Mouse (Mus musculus) MEL (cell line): ENCODE results near the gene Fam111a.

Experiments used
- CHD2 ChIP-seq: IDR thresholded peaks from 2 replicates; pipeline ENCODE4 v1.6.1; 2011; ENCODE audit warnings: low read length, improper control_type of control experiment
- CTCF ChIP-seq, 3 experiments: IDR thresholded peaks in 2 of 3; conservative IDR thresholded peaks in 1 of 3; 2 replicates each; pipeline ENCODE4 v1.5.1; 2011 to 2012; ENCODE audit warnings: low read length in 3 of 3, low read depth in 2 of 3, mild to moderate bottlenecking in 2 of 3, improper control_type of control experiment in 1 of 3, inconsistent platforms in 1 of 3, mixed read lengths in 1 of 3, moderate library complexity in 1 of 3; ENCODE audit not compliant: control insufficient read depth in 1 of 3, insufficient read depth in 1 of 3, poor library complexity in 1 of 3, severe bottlenecking in 1 of 3
- GATA1 ChIP-seq: IDR thresholded peaks from 2 replicates; pipeline ENCODE4 v1.6.1; 2011; ENCODE audit warnings: low read depth, low read length, improper control_type of control experiment
- HCFC1 ChIP-seq: IDR thresholded peaks from 2 replicates; pipeline ENCODE4 v1.6.1; 2012; ENCODE audit warnings: low read depth, mild to moderate bottlenecking, inconsistent platforms, low read length, improper control_type of control experiment, moderate library complexity
- MAX ChIP-seq: IDR thresholded peaks from 2 replicates; pipeline ENCODE4 v1.6.1; 2011; ENCODE audit warnings: low read length, improper control_type of control experiment
- MEF2A ChIP-seq: IDR thresholded peaks from 2 replicates; pipeline ENCODE4 v1.6.1; 2014; ENCODE audit warnings: low read depth, mild to moderate bottlenecking, inconsistent platforms, low read length, improper control_type of control experiment; ENCODE audit not compliant: poor library complexity, insufficient replicate concordance, severe bottlenecking; ENCODE audit errors: extremely low read depth
- NRF1 ChIP-seq: IDR thresholded peaks from 2 replicates; pipeline ENCODE4 v1.6.1; 2014; ENCODE audit warnings: low read depth, mild to moderate bottlenecking, inconsistent platforms, low read length, improper control_type of control experiment, moderate library complexity; ENCODE audit not compliant: poor library complexity, insufficient read depth, severe bottlenecking
- POLR2A ChIP-seq, 2 experiments: IDR thresholded peaks; 2 replicates each; pipeline ENCODE4 v1.6.1; 2011 to 2012; ENCODE audit warnings: low read length in 2 of 2, mild to moderate bottlenecking in 2 of 2, control low read depth in 1 of 2, improper control_type of control experiment in 1 of 2, low read depth in 1 of 2, moderate library complexity in 1 of 2; ENCODE audit not compliant: control insufficient read depth in 1 of 2, insufficient read depth in 1 of 2, poor library complexity in 1 of 2
- USF2 ChIP-seq, 2 experiments: IDR thresholded peaks; 2 replicates each; pipeline ENCODE4 v1.6.1; 2011 to 2012; ENCODE audit warnings: improper control_type of control experiment in 2 of 2, low read length in 2 of 2, borderline replicate concordance in 1 of 2, inconsistent platforms in 1 of 2, low read depth in 1 of 2, mild to moderate bottlenecking in 1 of 2; ENCODE audit not compliant: insufficient read depth in 1 of 2
- ZKSCAN1 ChIP-seq: IDR thresholded peaks from 2 replicates; pipeline ENCODE4 v1.6.1; 2012; ENCODE audit warnings: low read depth, mild to moderate bottlenecking, inconsistent platforms, low read length, improper control_type of control experiment, moderate library complexity
- ZMIZ1 ChIP-seq: IDR thresholded peaks from 2 replicates; pipeline ENCODE4 v1.6.1; 2012; ENCODE audit warnings: low read depth, mild to moderate bottlenecking, inconsistent platforms, low read length, improper control_type of control experiment, moderate library complexity

- TF ChIP-seq CTCF (IDR thresholded peaks at IDR 0.05 in 2 of 3, conservative IDR thresholded peaks at IDR 0.05 in 1 of 3; ENCODE audit: control insufficient read depth in 1 of 3, insufficient read depth in 1 of 3, low read depth in 2 of 3, low read length in 3 of 3, poor library complexity in 1 of 3, severe bottlenecking in 1 of 3) (peak; percentile 55 to 86 (median 74)), ZMIZ1 (no peak), GATA1 (no peak), ZKSCAN1 (no peak), POLR2A (IDR thresholded peaks at IDR 0.05; ENCODE audit: control insufficient read depth in 1 of 2, insufficient read depth in 1 of 2, low read depth in 1 of 2, low read length in 2 of 2, poor library complexity in 1 of 2) (no peak), HCFC1 (no peak), USF2 (IDR thresholded peaks at IDR 0.05; ENCODE audit: borderline replicate concordance in 1 of 2, insufficient read depth in 1 of 2, low read depth in 1 of 2, low read length in 2 of 2) (no peak), MEF2A (no peak), MAX (no peak), CHD2 (no peak), NRF1 (no peak)
Observed at GRCm38 (mm10) chr19:12591908-12592307, 46.4 kb downstream of the Fam111a start.
